Mouse (Mus musculus) heart, postnatal 25 days (tissue): Measurements from ENCODE around the gene Hoxa6. TPM values are rescaled to one million over a fixed set of nuclear protein-coding genes. Genes with fewer than 3 reads are reported as not detected.

Source experiments
- DNase-seq: peaks from one replicate; pipeline ENCODE4 v3.0.0; 2022; ENCODE audit warnings: low spot score
- intact Hi-C: fragments of 180-260 bp; cut with DNase I; formaldehyde crosslinking; loops from one replicate; pipeline ENCODE4 v1.15.1; 2025
- total RNA-seq, 2 experiments: library from RNA; stranded (reverse); gene quantifications; 2 replicates each; pipeline ENCODE4 v1.2.3; 2021

Gene Hoxa6
- total RNA-seq, 2 experiments from 2014 or later = not detected

GRCm38 (mm10) chr6:52170898-52171223 is 37.7 kb downstream of the Hoxa6 start:
- intact Hi-C loops = no loop called here

DNA sequence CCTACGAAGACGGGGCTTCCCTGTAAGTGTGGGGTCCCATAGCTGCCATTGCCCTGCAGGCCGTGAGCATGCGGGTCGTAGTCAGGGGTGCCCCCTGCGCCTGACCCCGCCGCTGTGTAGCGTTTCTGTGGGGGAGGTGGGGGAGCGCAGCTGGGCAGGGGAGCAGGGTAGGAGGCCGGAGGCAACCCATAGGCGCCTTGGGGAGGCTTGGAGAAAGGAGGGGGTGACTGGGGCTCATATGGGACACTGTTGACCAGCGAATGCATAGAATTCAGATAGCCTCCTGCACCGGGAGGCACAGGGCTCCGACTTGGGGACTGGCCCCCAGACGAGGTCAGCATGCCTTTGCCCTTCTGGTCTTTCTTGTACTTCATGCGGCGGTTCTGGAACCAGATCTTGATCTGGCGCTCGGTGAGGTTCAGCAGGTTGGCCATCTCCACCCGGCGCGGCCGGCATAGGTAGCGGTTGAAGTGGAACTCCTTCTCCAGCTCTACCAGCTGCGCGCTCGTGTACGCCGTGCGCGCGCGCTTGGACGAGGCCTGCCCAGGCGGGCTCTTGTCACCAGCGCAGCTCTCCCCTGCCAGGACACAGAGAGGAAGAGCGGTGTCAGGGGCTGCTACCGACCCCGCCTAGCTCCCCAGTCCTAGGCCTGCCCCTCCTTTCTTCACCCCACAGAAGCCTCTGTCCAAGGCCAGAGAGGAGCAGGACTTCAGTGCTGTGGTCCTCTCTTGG is 38.2 kb downstream of the Hoxa6 start:
- DNase-seq = no peak
- intact Hi-C loops = no loop called here

More at GRCm38 (mm10) chr6:52170898-52171223, 37.7 kb downstream of the Hoxa6 start:
- DNase-seq = no peak

DNA sequence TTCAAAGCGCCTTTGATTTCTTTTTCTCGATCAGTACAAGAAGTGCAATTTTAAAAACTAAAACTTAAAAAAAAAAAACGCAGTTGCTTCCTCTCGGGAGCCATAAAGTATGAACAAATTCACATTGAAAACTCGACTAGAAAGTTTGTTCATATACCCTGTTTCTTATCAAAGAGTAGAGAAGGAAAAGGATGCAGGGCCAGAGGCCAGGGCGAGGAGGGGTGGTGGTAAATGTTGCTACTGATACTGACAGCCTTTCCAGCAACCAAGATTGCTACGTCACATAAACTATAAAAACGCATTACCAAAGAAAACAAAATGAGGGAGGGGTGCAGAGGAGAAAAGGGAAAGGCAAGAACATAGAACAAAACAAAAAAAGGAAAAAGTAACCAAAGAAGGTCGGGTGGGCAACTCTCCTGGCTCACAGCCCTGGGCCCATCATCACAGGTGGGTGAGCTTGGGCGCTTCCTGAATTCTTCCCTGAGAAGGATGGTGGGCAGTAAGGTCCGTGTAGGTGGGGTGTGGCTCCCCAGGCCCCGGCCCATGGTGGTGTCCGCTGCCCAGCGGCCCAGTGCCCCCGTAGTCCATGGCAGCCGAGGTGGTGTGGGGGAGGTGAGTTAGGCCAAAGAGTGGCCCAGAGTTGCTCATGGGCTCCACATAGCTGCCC is 38.9 kb downstream of the Hoxa6 start:
- intact Hi-C loops = no loop called here
- DNase-seq = no peak

DNA sequence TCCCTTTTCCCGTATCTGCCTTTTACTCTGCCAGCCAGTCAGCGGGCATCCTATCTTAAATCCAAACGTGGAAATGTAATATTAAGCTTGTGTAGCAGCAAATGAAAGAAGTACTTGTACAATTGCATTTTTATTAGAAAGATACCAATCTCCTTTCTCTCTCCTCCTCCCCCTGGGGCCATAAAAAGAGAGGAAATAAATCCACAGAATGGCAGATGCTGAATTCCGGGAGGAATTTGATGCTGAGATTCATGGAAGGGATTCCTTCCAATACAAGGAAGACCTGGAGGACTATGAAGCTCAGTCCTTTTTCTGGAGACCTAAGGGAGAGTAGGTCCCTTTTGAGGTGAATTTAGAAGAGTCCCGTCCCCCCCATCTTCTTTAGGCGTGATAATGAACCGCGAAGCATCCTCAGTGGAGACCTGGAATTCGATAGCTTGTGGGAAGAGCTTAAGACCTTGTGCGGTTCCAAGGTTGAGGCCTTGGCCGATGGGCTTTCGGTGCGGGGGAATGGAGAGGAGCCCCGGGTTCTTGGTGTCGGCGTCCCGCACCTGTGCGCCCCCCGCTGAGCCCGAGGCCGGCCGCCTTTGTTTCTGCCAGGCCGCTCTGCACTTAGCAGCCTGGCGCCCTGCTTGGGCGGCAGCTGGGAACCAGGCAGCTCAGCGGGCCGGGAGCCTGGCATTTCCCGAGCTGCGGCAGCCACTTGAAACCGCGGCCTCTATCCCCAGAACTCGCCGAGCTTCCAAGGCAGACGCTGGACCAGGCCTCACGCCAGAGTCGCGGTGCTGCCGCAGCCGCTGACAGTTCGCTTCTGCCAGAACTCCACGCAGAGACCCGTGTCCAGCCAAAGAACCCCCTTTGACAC is 40.1 kb downstream of the Hoxa6 start:
- intact Hi-C loops = no loop called here
- DNase-seq = no peak

DNA sequence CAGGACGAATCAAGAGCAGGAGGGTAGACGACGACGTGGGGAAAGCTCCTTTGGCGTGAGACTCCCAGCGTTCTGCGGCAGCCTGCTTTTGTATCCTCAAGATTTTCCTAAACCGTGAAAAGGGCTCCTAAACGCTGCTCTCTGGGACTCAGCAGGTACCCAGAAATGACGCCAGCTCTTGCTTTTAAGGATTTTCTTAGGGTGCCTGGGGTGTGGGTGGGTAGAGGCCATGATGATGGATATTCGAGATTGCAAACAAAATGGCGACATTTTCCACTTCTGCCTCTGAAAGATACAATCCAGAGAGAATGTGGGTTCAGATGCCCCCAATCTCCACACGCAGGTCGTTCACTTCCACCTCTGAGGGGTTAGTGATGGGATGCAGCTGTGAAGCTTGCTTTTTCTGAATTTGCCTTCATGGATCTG is 40.8 kb downstream of the Hoxa6 start:
- intact Hi-C loops = no loop called here
- no peak for DNase-seq

- intact Hi-C loops = no loop called here
- no peak for DNase-seq
Measured at GRCm38 (mm10) chr6:52167176-52167575, 41.3 kb downstream of the Hoxa6 start.

- no peak for DNase-seq
- intact Hi-C loops = no loop called here
Measured at GRCm38 (mm10) chr6:52166431-52167077, 42.0 kb downstream of the Hoxa6 start.

DNA sequence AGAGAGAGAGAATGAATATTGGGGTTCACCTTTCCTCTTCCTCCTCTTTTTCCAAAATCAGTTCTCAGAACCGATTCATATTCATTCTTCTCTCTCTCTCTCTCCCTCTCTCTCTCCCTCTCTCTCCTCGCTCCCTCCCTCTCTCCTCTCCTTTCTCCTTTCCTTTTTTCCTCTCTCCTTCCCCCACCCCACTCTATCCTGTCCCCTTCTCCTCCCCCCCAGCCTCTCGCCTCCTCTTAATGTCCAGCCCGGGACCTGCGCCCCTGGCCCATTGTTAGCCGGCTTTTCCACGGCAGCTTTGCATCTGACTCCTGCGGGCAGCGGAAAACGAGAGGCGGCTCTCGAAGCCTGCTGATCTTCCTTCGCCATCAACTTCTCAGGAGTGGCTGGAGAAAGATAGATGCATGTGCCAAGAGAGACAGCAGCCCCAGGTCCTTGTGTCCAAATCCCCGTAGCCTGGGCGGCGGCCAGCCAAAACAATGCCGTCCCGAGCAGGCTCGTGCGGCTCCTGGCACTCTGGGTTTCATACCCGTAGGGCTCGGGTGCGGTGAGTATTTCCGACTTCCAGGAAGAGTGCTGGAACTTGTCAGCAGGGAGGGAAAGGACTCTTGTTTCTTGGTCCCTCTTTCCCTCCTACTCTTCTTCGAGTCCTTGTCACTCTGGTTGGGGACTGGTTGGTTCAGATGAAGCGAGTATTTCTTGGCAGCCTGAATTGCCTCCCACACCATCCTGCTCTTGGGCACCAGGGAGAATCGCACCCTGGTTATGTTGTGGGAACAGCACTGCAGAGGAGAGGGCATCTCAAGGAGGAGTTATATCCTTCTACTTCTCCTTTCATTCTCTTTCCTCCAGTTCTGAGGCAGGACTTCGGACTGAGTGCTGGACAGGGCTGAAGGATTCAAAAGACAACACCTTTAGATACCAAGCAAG is 42.8 kb downstream of the Hoxa6 start:
- intact Hi-C loops = no loop called here
- DNase-seq = no peak

GRCm38 (mm10) chr6:52164626-52165440 is 43.7 kb downstream of the Hoxa6 start, which contains the start of gene Hoxa2:
Gene Hoxa2, minus strand, starts transcription at chr6:52164831.
- DNase-seq = no peak
- intact Hi-C loops = loop anchor here (5.0 kb wide), 2 partner anchors 32 to 983 kb away; no protein-coding TSS in a partner anchor

DNA sequence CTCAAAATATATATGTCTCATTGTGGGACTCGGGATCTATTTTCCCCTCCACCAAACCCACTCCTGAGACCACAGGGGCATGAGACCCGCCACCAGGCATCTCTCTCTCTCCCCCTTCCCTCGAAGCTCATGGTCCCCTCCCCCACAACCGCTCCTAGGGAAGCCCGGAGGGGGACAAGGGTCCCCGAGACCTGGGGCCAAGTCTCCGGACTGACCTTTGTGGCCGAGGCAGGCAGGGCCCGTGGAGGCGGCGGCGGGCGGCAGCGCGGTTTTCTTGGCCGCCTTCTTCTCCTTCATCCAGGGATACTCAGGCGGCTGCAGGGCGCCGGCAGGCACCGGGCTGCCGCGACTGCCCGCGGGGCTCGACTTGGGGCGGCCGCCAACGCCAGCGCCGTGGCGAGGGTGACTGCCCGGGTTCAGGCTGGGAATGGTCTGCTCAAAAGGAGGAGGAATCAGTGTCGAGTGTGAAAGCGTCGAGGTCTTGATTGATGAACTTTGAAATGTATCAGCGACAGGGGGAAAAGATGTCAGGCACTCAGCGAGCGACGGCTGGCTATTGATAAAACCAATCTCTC is 44.4 kb downstream of the Hoxa6 start:
- no peak for DNase-seq
- intact Hi-C loops = loop anchor here (5.0 kb wide), 2 partner anchors 33 to 982 kb away; no protein-coding TSS in a partner anchor

DNA sequence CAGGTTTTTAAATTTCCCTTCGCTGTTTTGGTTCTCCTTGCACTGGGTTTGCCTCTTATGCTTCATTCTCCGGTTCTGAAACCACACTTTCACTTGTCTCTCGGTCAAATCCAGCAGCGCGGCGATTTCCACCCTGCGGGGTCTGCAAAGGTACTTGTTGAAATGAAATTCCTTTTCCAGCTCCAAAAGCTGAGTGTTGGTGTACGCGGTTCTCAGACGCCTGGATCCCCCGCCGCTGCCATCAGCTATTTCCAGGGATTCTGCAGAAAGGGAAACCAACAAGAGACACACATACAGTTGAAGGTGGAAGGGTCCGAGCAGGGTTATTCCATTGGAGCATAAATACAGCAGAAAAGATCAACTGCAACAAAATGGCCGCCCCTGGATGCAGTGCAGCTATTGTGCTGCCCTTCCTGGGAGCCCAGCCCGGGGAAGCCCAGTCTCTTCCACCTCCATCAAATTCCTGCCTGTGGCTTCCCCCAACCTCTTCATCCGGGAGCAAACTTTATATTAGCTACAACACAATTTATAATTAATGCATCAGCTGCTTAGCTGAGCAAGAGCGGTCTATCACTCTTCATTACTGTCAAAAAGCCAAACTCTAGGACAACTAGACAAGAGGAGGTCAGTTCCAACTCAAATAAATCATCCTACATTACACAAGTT is 45.0 kb downstream of the Hoxa6 start:
- intact Hi-C loops = loop anchor here (5.0 kb wide), 2 partner anchors 34 to 981 kb away; no protein-coding TSS in a partner anchor
- no peak for DNase-seq

GRCm38 (mm10) chr6:52162611-52163365 is 45.7 kb downstream of the Hoxa6 start:
- intact Hi-C loops = loop anchor here (5.0 kb wide), 2 partner anchors 35 to 980 kb away; no protein-coding TSS in a partner anchor
- DNase-seq = no peak

DNA sequence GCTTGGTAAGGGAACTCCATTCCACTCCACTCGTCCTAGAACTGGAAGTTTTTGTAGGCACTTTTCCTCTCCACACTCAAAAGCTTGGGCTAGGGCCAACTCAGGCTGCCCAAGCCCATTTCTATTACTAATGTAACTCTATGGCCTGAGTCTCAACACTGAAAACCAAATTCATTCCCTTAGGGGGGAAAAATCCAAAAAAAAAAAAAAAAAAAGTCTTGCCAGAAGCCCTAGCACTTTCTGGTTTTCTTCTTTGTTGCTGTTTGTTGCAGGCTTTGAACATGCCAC is 46.5 kb downstream of the Hoxa6 start:
- DNase-seq = no peak
- intact Hi-C loops = loop anchor here (5.0 kb wide), 2 partner anchors 35 to 980 kb away; no protein-coding TSS in a partner anchor

- no peak for DNase-seq
- intact Hi-C loops = loop anchor here (5.0 kb wide), 2 partner anchors 36 to 979 kb away; no protein-coding TSS in a partner anchor
Measured at GRCm38 (mm10) chr6:52161336-52162092, 47.0 kb downstream of the Hoxa6 start.

DNA sequence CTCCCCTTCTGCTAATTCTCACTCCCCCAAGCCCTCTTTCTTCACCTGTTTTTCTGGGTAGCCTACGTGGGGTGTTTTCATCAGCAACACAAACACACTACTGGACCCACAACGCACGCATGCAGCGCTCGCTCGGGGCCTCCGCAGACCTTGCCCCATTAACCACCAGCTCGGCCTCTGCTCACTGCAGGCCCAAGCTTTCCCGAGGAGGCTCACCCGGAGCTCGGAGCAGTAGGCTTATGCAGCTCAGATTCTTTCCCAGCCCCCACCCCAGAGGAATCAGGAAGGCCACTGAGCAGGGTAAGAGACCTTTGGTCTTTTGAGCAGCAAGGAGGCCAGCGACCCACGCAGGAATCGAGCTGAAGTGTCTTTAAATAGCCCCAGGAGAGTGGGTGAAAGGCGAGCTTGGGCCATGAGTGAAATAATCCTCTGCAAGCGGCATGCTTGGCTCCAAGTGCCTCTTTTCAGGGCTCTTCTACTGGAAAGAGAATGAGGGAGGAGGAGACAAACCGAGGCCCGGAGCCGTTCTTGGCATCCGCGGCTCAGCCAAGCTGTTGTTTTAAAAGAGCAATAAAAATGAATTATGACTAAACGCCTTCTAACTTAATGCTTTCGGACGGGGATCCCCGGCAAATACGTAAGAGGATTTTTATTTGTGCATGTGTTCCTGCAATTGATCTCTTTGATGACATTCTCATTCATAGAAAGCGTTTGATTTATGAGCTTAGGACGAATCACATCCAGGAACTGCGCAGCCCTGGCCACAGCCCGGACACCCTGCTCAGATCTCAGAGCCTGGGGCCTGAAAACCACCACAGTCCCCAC is 47.8 kb downstream of the Hoxa6 start:
- no peak for DNase-seq
- intact Hi-C loops = loop anchor here (5.0 kb wide), 2 partner anchors 37 to 978 kb away; no protein-coding TSS in a partner anchor
